Mouse (Mus musculus) B cell, adult 62 days (primary cell): ENCODE measurements around the gene Crtc1. TPM values are rescaled to one million over a fixed set of nuclear protein-coding genes. Genes with fewer than 3 reads are reported as not detected.

Experiments used
- total RNA-seq: library from RNA; stranded (reverse); gene quantifications from 4 replicates; pipeline ENCODE4 v1.2.4, GENCODE M21; 2023

Gene Crtc1
- total RNA-seq: 16.1 to 28.0 TPM (median 24.1 TPM) in 4 replicates

DNA sequence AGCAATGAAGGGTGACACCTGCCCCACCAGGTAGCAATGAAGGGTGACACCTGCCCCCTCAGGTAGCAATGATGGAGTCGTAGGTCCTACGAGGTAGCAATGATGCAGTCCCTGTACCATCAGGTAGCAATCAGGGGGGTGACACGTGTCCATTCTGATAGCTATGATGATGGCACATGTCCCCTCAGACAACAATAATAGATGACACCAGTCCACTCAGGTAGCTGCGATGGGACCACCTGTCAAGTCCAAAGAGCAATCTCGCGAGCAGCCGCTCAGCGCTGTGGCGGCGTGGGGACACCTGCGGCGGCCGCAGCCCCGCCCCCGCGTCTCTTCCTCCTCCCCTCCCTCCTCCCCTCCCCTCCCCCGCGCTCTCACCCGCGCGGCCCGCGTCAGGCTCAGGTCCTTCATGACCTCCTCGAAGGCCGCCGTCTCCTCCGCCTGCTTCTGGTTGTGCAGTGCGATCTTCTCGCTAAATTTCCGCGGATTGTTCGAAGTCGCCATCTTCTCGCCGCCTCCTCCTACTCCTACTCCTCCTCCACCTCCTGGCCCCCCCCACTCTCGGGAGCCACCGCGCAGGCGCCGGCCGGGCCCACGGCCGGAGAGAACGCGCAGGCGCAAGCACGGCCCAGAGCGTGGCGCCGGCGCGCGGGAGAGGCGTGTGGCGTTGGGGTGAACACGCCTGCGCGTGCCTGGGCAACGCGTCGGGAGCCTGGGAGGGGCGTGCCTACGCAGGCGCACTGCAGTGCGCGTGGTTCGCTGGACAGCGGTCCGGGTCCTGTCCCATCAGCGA is at the start of gene Crtc1:
TSS of gene Crtc1 (minus strand) at position 525 of the 793 bp plus-strand sequence.

DNA sequence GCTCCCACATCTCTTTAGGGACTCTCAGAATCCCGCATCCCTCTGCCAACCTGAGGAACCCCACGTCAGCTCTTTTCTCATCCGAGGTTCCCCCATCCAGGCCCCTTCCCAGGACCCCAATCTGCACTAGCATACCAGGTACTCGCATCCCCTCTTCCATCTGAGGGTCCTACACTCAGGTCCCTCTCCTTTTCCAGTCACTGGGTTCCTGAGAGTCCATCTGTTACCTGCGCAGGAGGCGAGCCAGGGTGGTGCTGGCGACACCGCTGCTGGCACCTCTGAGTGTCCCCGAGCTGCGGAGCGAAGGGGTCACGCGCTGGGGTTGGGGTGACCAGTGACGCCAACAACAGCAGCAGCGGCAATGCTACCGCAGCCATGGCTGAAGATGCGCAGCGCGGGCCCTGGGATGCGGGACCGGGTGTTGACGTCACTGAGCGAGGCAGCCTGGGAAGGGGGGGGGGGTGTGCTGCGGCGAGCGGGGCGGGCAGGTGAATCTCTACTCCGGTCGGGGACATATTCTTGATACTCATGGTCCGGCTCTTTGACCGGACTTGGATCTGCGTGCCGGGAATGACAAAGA is 47.7 kb upstream of the Crtc1 start, which contains the start of gene Tmem59l:
TSS of gene Tmem59l (minus strand) at position 418 of the 580 bp plus-strand sequence.

DNA sequence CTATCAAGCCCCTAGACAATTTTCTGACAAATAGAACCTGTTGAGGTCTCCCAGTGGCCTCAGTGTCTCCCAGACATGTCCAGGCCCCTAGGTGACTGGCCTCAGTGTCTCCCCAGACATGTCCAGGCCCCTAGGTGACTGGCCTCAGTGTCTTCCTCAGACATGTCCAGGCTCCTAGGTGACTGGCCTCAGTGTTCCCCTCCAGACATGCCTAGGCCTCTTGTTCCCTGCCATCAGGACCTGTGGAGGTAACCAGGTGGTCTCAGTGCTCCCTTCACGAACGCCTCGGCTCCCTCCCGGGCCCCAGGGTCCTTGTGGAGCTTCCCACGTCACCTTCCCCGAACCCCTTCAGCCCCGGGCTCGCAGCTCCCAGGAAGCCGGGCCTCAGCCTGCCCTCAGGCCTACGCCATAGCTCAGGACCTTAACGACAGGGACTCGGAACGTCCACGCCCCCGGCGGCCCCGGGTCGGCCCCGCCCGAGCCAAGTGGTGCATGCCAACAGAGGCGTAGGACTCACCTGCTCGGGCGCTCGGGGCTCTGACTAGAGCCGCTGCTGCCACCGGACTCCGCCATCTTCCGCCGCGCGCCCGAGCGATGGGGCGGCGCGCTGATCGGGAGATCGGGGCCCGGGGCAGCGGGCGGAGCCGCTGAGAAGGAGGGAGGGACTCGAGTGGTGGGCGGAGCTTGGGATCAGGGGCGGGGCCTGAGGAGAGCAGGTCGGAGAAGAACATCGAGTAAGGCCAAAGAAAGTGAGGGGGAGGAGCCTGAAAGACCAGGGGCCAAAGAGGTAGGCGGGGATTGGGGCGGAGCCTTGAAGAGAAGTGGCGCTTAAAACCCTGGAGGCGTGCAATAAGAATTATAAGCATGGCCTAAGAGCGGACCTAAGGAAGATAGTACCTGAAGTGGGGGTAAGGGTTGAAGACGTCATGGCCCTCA is 37.2 kb upstream of the Crtc1 start, which contains the start of gene Klhl26:
TSS of gene Klhl26 (minus strand) at position 636 of the 936 bp plus-strand sequence.

DNA sequence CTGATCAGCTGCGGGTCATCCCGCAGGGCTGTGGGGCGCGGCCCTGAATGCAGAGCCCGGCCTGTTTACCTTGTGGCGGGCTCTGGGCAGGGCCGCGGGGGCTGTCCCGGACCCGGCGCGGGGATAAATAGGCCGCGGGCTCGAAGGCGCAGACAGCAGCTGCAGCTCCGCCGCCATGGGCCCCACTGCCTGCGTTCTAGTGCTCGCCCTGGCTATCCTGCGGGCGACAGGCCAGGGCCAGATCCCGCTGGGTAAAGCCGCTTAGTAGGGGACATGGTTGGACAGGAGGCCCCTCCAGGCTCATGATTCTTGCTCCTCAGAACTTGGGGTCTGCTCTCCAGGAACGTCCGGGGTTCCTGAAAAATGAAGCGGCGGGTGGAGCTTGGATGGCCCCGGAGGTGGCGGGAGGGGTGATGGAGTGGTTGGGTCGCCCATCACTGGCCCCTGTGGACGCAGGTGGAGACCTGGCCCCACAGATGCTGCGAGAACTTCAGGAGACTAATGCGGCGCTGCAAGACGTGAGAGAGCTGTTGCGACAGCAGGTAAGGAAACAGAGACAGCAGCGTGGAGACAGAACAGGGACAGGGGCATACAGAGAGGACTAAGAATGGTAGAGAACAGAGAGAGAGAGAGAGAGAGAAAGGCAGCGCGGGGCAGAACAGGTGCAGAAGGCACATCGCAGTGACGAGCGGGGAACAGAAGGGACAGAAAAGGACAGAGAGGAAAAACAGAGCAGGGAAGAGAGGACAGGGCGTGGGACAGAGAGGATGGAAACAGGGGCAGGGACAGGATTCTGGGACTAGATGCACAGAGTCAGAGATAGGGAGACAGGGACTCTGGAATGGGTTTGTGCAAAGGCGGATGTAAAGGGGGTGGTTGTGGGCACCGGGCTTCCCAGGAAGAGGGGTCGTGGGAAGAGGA is 65.7 kb downstream of the Crtc1 start, which contains the start of gene Comp:
TSS of gene Comp (plus strand) at position 162 of the 921 bp plus-strand sequence.

DNA sequence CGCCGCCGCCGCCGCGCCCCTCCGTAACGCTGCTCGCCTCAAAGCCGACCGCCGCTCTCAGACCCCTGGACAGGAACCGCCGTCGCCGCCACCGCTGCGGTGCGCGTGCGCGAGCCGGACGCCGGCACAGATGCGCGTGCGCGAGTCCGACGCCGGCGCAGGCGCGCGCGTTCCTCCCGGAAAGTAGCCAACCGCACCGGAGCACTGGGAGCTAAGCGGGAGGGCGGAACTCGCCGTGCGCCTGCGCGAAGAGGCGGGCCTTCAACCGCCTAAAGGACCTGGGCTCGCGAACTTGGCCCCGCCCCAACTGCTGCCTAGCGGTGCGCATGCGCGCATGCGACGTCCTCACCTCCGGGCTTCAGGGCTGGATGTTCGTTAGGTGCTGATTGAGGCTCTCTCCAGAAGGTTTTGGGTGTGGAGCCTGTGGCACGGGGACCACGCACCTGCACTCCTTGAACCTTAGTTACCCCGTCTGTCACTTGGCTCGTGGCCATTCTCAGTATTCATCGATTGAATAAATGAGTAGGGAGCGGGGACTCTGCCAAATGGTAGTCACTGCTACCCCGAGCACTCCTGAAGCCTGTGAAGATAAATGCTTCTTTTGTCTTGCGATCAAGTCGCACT is 86.1 kb downstream of the Crtc1 start, which contains the start of gene Upf1:
TSS of gene Upf1 (minus strand) at position 85 of the 624 bp plus-strand sequence.

Other genes with a start within 250 kb of the Crtc1 start
- gene Slc25a42, start 227.3 kb downstream of the Crtc1 start, total RNA-seq: 3.6 to 6.2 TPM (median 4.5 TPM) in 4 replicates
- 65.9 to 70.7 TPM (median 67.1 TPM) in 4 replicates for gene Sugp2, start 205.4 kb downstream of the Crtc1 start, total RNA-seq
- 7.2 to 11.5 TPM (median 10.0 TPM) in 4 replicates for gene Armc6, start 205.1 kb downstream of the Crtc1 start, total RNA-seq
- 6.2 to 9.0 TPM (median 6.9 TPM) in 4 replicates for gene Homer3, start 156.8 kb downstream of the Crtc1 start, total RNA-seq
- 67.5 to 86.5 TPM (median 76.3 TPM) in 4 replicates for gene Ddx49, start 137.1 kb downstream of the Crtc1 start, total RNA-seq
- gene Cope, start 137.1 kb downstream of the Crtc1 start, total RNA-seq: 94.5 to 110 TPM (median 108 TPM) in 4 replicates
- gene Cers1, start 123.8 kb downstream of the Crtc1 start, total RNA-seq: not detected in 4 replicates
- gene Gdf1, start 109.8 kb downstream of the Crtc1 start, total RNA-seq: not detected in 4 replicates
- gene Upf1, start 86.3 kb downstream of the Crtc1 start, total RNA-seq: 68.7 to 78.5 TPM (median 70.9 TPM) in 4 replicates
- gene Comp, start 66.0 kb downstream of the Crtc1 start, total RNA-seq: 0.48 TPM in 1 of 4 replicates, not detected in the others
- 8.4 to 10.1 TPM (median 8.6 TPM) in 4 replicates for gene Klhl26, start 37.4 kb upstream of the Crtc1 start, total RNA-seq
- gene Tmem59l, start 47.8 kb upstream of the Crtc1 start, total RNA-seq: not detected in 4 replicates
- 1.2 to 2.5 TPM (median 2.0 TPM) in 3 of 4 replicates, not detected in the other for gene Crlf1, start 53.6 kb upstream of the Crtc1 start, total RNA-seq
- 33.3 to 46.0 TPM (median 38.6 TPM) in 4 replicates for gene Rex1bd, start 67.2 kb upstream of the Crtc1 start, total RNA-seq
- 2,835 to 2,861 TPM (median 2,853 TPM) in 4 replicates for gene Uba52, start 71.2 kb upstream of the Crtc1 start, total RNA-seq
- gene Fkbp8, start 88.1 kb upstream of the Crtc1 start, total RNA-seq: 231 to 253 TPM (median 245 TPM) in 4 replicates
- gene Kxd1, start 88.4 kb upstream of the Crtc1 start, total RNA-seq: 53.7 to 70.3 TPM (median 60.4 TPM) in 4 replicates
- gene Ell, start 99.9 kb upstream of the Crtc1 start, total RNA-seq: 26.1 to 31.6 TPM (median 29.4 TPM) in 4 replicates
- 101 to 107 TPM (median 103 TPM) in 4 replicates for gene Isyna1, start 154.8 kb upstream of the Crtc1 start, total RNA-seq
- gene Ssbp4, start 169.3 kb upstream of the Crtc1 start, total RNA-seq: 64.4 to 94.1 TPM (median 74.8 TPM) in 4 replicates
- 5.1 to 10.7 TPM (median 6.9 TPM) in 4 replicates for gene Lrrc25, start 176.6 kb upstream of the Crtc1 start, total RNA-seq
- gene Gdf15, start 192.9 kb upstream of the Crtc1 start, total RNA-seq: not detected in 4 replicates
- 11.2 to 14.7 TPM (median 12.6 TPM) in 4 replicates for gene Pgpep1, start 220.8 kb upstream of the Crtc1 start, total RNA-seq
- gene Lsm4, start 233.7 kb upstream of the Crtc1 start, total RNA-seq: 121 to 135 TPM (median 129 TPM) in 4 replicates